Mouse (Mus musculus) liver, embryonic 15.5 days (tissue): Measurements from ENCODE around the gene Tfam. TPM values are rescaled to one million over a fixed set of nuclear protein-coding genes. Genes with fewer than 3 reads are reported as not detected.

Source experiments
- ATAC-seq: fragments of 200-750 bp; cut with Nextera tagmentation; 2 replicates; pipeline ENCODE4 v1.8.0; 2017; ENCODE audit warnings: moderate number of reproducible peaks, mild to moderate bottlenecking, moderate library complexity; ENCODE audit not compliant: insufficient read depth
- H3K27ac ChIP-seq: fragments of 300-500 bp; sonication (generic); replicated peaks from 2 replicates; pipeline ENCODE4 v1.5.1; 2015; ENCODE audit warnings: mild to moderate bottlenecking, inconsistent platforms
- H3K27me3 ChIP-seq: fragments of 300-500 bp; sonication (generic); 2 replicates; pipeline ENCODE4 v1.6.1; 2015; ENCODE audit warnings: mild to moderate bottlenecking, inconsistent platforms
- H3K36me3 ChIP-seq: fragments of 300-500 bp; sonication (generic); replicated peaks from 2 replicates; pipeline ENCODE4 v1.6.1; 2015; ENCODE audit warnings: moderate library complexity, mild to moderate bottlenecking, inconsistent platforms
- H3K4me1 ChIP-seq: fragments of 300-500 bp; sonication (generic); replicated peaks from 2 replicates; pipeline ENCODE4 v1.6.1; 2015; ENCODE audit warnings: inconsistent platforms
- H3K4me2 ChIP-seq: fragments of 300-500 bp; sonication (generic); 2 replicates; pipeline ENCODE4 v1.6.1; 2015; ENCODE audit warnings: moderate library complexity, mild to moderate bottlenecking, inconsistent platforms
- H3K4me3 ChIP-seq: fragments of 300-500 bp; sonication (generic); replicated peaks from 2 replicates; pipeline ENCODE4 v1.5.1; 2015; ENCODE audit warnings: mild to moderate bottlenecking, inconsistent platforms
- H3K9ac ChIP-seq: fragments of 300-500 bp; sonication (generic); 2 replicates; pipeline ENCODE4 v1.6.1; 2015; ENCODE audit warnings: moderate library complexity, mild to moderate bottlenecking, inconsistent platforms
- H3K9me3 ChIP-seq: fragments of 300-500 bp; sonication (generic); replicated peaks from 2 replicates; pipeline ENCODE4 v1.6.1; 2016; ENCODE audit warnings: inconsistent platforms
- WGBS: fragments of 180-500 bp; shearing (Covaris S2); methylation state at CpG from one replicate; pipeline ENCODE4 v1.1.7; 2015; ENCODE audit warnings: mixed read lengths; ENCODE audit not compliant: insufficient replicate concordance; 5-methylcytosine and 5-hydroxymethylcytosine counted together
- polyA plus RNA-seq: library from polyadenylated mRNA; unstranded; fragments of >200 nt; fragmentation: Nextera tagmentation; extraction: Ambion mirVana; gene quantifications from 2 replicates; pipeline ENCODE4 v1.2.1, GENCODE M21; 2015

The Tfam gene
- polyA plus RNA-seq, 1 experiment from 2014 or later = 34.8 TPM

GRCm38 (mm10) chr10:71192886-71193285 lies 45.2 kb downstream of the Tfam start:
- Histone ChIP-seq H3K9me3 (no peaks in the 10 kb centered on the region), H3K36me3 (no peaks in the 10 kb centered on the region), H3K4me1 (no peaks in the 10 kb centered on the region), H3K27me3 (no peaks in the 10 kb centered on the region), H3K4me2 (peak overlapping the region; percentile 6; the same call in 1 of the 2 replicates), H3K4me3 (no peak overlapping the region), H3K9ac (no peak overlapping the region), H3K27ac (no peak overlapping the region)
- ATAC-seq = peak; percentile 37
- WGBS = 44% methylated on average over 11 of the region's 11 CpGs

- H3K9ac ChIP-seq = no peak overlapping the region
- no peak overlapping the region for H3K4me3 ChIP-seq
- H3K27me3 ChIP-seq = no peaks in the 10 kb centered on the region
- H3K4me2 ChIP-seq = no peak overlapping the region
- no peak for ATAC-seq
- H3K9me3 ChIP-seq = no peaks in the 10 kb centered on the region
- H3K36me3 ChIP-seq = no peaks in the 10 kb centered on the region
- H3K27ac ChIP-seq = no peak overlapping the region
- WGBS = 63% methylated on average over 4 of the region's 4 CpGs
- no peaks in the 10 kb centered on the region for H3K4me1 ChIP-seq
These were observed 49.4 kb downstream of the Tfam start for GRCm38 (mm10) chr10:71188681-71189080.

- Histone ChIP-seq H3K4me3 (no peak overlapping the region), H3K36me3 (no peaks in the 10 kb centered on the region), H3K27me3 (no peaks in the 10 kb centered on the region), H3K9ac (no peak overlapping the region), H3K4me1 (no peaks in the 10 kb centered on the region), H3K4me2 (no peak overlapping the region), H3K9me3 (no peaks in the 10 kb centered on the region), H3K27ac (no peak overlapping the region)
- ATAC-seq = no peak
- WGBS = 67% methylated on average over 7 of the region's 7 CpGs
These were observed 53.0 kb downstream of the Tfam start for GRCm38 (mm10) chr10:71185059-71185458.

GRCm38 (mm10) chr10:71183339-71184031 lies 54.6 kb downstream of the Tfam start:
- H3K27ac ChIP-seq = no peak overlapping the region
- 35% methylated on average over 7 of the region's 7 CpGs for WGBS
- peak; percentile 54; the same call in 1 of the 2 replicates for ATAC-seq
- H3K9me3 ChIP-seq = no peaks in the 10 kb centered on the region
- no peak overlapping the region for H3K9ac ChIP-seq
- H3K4me2 ChIP-seq = no peak overlapping the region
- no peaks in the 10 kb centered on the region for H3K4me1 ChIP-seq
- H3K4me3 ChIP-seq = no peak overlapping the region
- H3K36me3 ChIP-seq = no peaks in the 10 kb centered on the region
- no peaks in the 10 kb centered on the region for H3K27me3 ChIP-seq

- 67% methylated on average over 4 of the region's 4 CpGs for whole genome bisulfite sequencing
- no peak overlapping the region for H3K4me3 ChIP-seq
- H3K9me3 ChIP-seq = no peaks in the 10 kb centered on the region
- H3K36me3 ChIP-seq = no peaks in the 10 kb centered on the region
- H3K27ac ChIP-seq = no peak overlapping the region
- H3K4me1 ChIP-seq = no peaks in the 10 kb centered on the region
- H3K9ac ChIP-seq = no peak overlapping the region
- ATAC-seq = no peak
- H3K4me2 ChIP-seq = no peak overlapping the region
- no peaks in the 10 kb centered on the region for H3K27me3 ChIP-seq
These were observed 56.1 kb downstream of the Tfam start for GRCm38 (mm10) chr10:71181931-71182330.

GRCm38 (mm10) chr10:71181091-71181490 lies 57.0 kb downstream of the Tfam start:
- Histone ChIP-seq H3K9me3 (no peaks in the 10 kb centered on the region), H3K36me3 (no peaks in the 10 kb centered on the region), H3K9ac (no peak overlapping the region), H3K27me3 (no peaks in the 10 kb centered on the region), H3K27ac (no peak overlapping the region), H3K4me2 (no peak overlapping the region), H3K4me1 (no peaks in the 10 kb centered on the region), H3K4me3 (no peak overlapping the region)
- ATAC-seq = no peak
- WGBS = 38% methylated on average over 2 of the region's 2 CpGs

- 38% methylated on average over 2 of the region's 2 CpGs for WGBS
- Histone ChIP-seq H3K9ac (no peak overlapping the region), H3K4me1 (no peaks in the 10 kb centered on the region), H3K27me3 (no peaks in the 10 kb centered on the region), H3K27ac (no peak overlapping the region), H3K4me3 (no peak overlapping the region), H3K9me3 (no peaks in the 10 kb centered on the region), H3K36me3 (no peaks in the 10 kb centered on the region), H3K4me2 (no peak overlapping the region)
- ATAC-seq = no peak
These were observed 58.0 kb downstream of the Tfam start for GRCm38 (mm10) chr10:71180057-71180456.

- 70% methylated on average over 7 of the region's 7 CpGs for WGBS
- no peaks in the 10 kb centered on the region for H3K4me1 ChIP-seq
- ATAC-seq = no peak
- no peak overlapping the region for H3K4me3 ChIP-seq
- no peaks in the 10 kb centered on the region for H3K36me3 ChIP-seq
- no peak overlapping the region for H3K4me2 ChIP-seq
- H3K9ac ChIP-seq = no peak overlapping the region
- H3K27me3 ChIP-seq = no peaks in the 10 kb centered on the region
- H3K27ac ChIP-seq = no peak overlapping the region
- no peaks in the 10 kb centered on the region for H3K9me3 ChIP-seq
These were observed 60.9 kb downstream of the Tfam start for GRCm38 (mm10) chr10:71177201-71177600.

- no peak overlapping the region for H3K4me2 ChIP-seq
- no peaks in the 10 kb centered on the region for H3K4me1 ChIP-seq
- no peak overlapping the region for H3K4me3 ChIP-seq
- no peaks in the 10 kb centered on the region for H3K36me3 ChIP-seq
- WGBS = 65% methylated on average over 8 of the region's 8 CpGs
- no peak for ATAC-seq
- H3K27me3 ChIP-seq = no peaks in the 10 kb centered on the region
- H3K27ac ChIP-seq = no peak overlapping the region
- no peaks in the 10 kb centered on the region for H3K9me3 ChIP-seq
- H3K9ac ChIP-seq = no peak overlapping the region
These were observed 61.7 kb downstream of the Tfam start for GRCm38 (mm10) chr10:71176341-71176740.

Other genes with a start within 250 kb of the Tfam start
- gene Bicc1, start 78.6 kb downstream of the Tfam start, polyA plus RNA-seq = 3.0 and 3.3 TPM in 2 replicates
- 6.6 and 6.7 TPM in 2 replicates for gene Ube2d1, start 47.0 kb upstream of the Tfam start, polyA plus RNA-seq
- 60.6 and 66.3 TPM in 2 replicates for gene Cisd1, start 106.7 kb upstream of the Tfam start, polyA plus RNA-seq
- gene Ipmk, start 109.5 kb upstream of the Tfam start, polyA plus RNA-seq = 8.3 and 9.1 TPM in 2 replicates